In the genomic region with DNA sequence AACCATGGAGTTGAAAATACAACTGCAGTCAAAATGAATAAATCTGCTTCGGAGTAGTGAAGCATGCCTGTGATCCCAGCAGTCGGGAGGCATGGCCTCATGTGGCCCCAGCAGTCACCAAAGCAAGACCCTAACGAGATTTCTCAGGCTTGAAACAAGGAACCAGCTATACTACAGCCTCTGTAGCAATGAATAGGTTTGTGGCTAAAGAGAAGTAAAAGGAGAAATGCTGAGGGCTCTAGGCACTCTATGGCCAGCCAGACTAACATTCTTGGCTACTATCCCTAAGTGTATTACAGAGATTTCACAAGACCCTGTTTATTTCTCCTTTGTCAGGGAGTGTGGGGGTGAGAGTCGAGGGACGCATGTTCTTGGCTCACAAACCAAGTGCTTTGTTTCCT, we compare ENCODE assay signal across 11 mouse cellular contexts.
DNase-seq lines count a peak whose midpoint lies in the region; ATAC-seq and TF ChIP-seq lines count a peak whose summit lies in the region.
"Had no signal": no experiment of that assay in that cellular context is flagged by ENCODE, and none has a peak within 500 bp of the region (broad histone marks: within the 10 kb centered on the region; RNA-seq: fewer than 3 reads in every experiment).

No protein-coding gene starts in this region.

- H3K27me3 ChIP-seq in midbrain, embryonic 11.5 days (ENCODE audit: control insufficient read depth, insufficient read depth, low read length), result no peaks in the 10 kb centered on the region
- peaks cover 45% of the 10 kb centered on the region for H3K27me3 ChIP-seq in midbrain, embryonic 10.5 days (ENCODE audit: low read depth, poor library complexity, severe bottlenecking)
- H3K27me3 ChIP-seq in limb, embryonic 14.5 days (ENCODE audit: control insufficient read depth, insufficient read depth, low read length), result no peaks in the 10 kb centered on the region
- no peaks in the 10 kb centered on the region for H3K27me3 ChIP-seq in stomach, embryonic 16.5 days (ENCODE audit: control insufficient read depth, insufficient read depth, low read length)

- ATAC-seq in midbrain, embryonic 11.5 days (ENCODE audit: low FRiP score), result no peak
- no peak for ATAC-seq in limb, embryonic 14.5 days (ENCODE audit: low FRiP score, low read depth)
- ATAC-seq in stomach, embryonic 16.5 days (ENCODE audit: insufficient read depth, low FRiP score), result peak; percentile 29; the same call in 1 of the 2 replicates
- no peak for ATAC-seq in megakaryocyte, adult 5-6 weeks (ENCODE audit: poor library complexity, severe bottlenecking)
- ATAC-seq: activated CD4-positive, CD25-positive, alpha-beta regulatory T cell, adult 4 months; forebrain, embryonic 16.5 days had no signal

- H3K9ac ChIP-seq in midbrain, embryonic 11.5 days (ENCODE audit: low read length), result no peak overlapping the region
- no peak overlapping the region for H3K9ac ChIP-seq in limb, embryonic 14.5 days (ENCODE audit: low read depth, low read length, severe bottlenecking)
- H3K9ac ChIP-seq in stomach, embryonic 16.5 days (ENCODE audit: low read length), result no peak overlapping the region

- peaks cover 6% of the 10 kb centered on the region for H3K4me1 ChIP-seq in midbrain, embryonic 11.5 days (ENCODE audit: control insufficient read depth, insufficient read depth, low read length)
- H3K4me1 ChIP-seq in midbrain, embryonic 10.5 days, result peaks cover 31% of the 10 kb centered on the region
- H3K4me1 ChIP-seq in limb, embryonic 14.5 days (ENCODE audit: control insufficient read depth, insufficient read depth, low read length), result peaks cover 9% of the 10 kb centered on the region; the same call in 1 of the 2 replicates
- H3K4me1 ChIP-seq in stomach, embryonic 16.5 days (ENCODE audit: control insufficient read depth, insufficient read depth, low read length), result no peaks in the 10 kb centered on the region

- no peak overlapping the region for H3K4me2 ChIP-seq in midbrain, embryonic 11.5 days
- H3K4me2 ChIP-seq in limb, embryonic 14.5 days (replicated peaks; ENCODE audit: low read depth, low read length, severe bottlenecking), result no peak overlapping the region
- no peak overlapping the region for H3K4me2 ChIP-seq in stomach, embryonic 16.5 days (ENCODE audit: low read depth, low read length)

- H3K9me3 ChIP-seq in midbrain, embryonic 11.5 days (ENCODE audit: control insufficient read depth, low read length), result no peaks in the 10 kb centered on the region
- H3K9me3 ChIP-seq in midbrain, embryonic 10.5 days (replicated peaks), result no peaks in the 10 kb centered on the region
- H3K9me3 ChIP-seq in limb, embryonic 14.5 days (ENCODE audit: control insufficient read depth, low read length), result no peaks in the 10 kb centered on the region
- H3K9me3 ChIP-seq in stomach, embryonic 16.5 days (replicated peaks; ENCODE audit: control insufficient read depth, low read length), result no peaks in the 10 kb centered on the region

- 48% methylated on average over 5 of the region's 5 CpGs for WGBS in midbrain, embryonic 11.5 days
- WGBS in midbrain, embryonic 10.5 days, result 57% methylated on average over 5 of the region's 5 CpGs
- WGBS in limb, embryonic 14.5 days, result 36% methylated on average over 5 of the region's 5 CpGs
- WGBS in stomach, embryonic 16.5 days, result 48% methylated on average over 5 of the region's 5 CpGs

- no peaks in the 10 kb centered on the region for H3K36me3 ChIP-seq in midbrain, embryonic 11.5 days (ENCODE audit: control insufficient read depth, insufficient read depth, low read length)
- no peaks in the 10 kb centered on the region for H3K36me3 ChIP-seq in midbrain, embryonic 10.5 days
- no peaks in the 10 kb centered on the region for H3K36me3 ChIP-seq in limb, embryonic 14.5 days (ENCODE audit: control insufficient read depth, insufficient read depth, low read length)
- H3K36me3 ChIP-seq in stomach, embryonic 16.5 days (ENCODE audit: control insufficient read depth, insufficient read depth, low read length), result no peaks in the 10 kb centered on the region

- no peak overlapping the region for H3K27ac ChIP-seq in midbrain, embryonic 11.5 days (ENCODE audit: low read depth, low read length)
- H3K27ac ChIP-seq in midbrain, embryonic 10.5 days (replicated peaks), result no peak overlapping the region
- H3K27ac ChIP-seq in limb, embryonic 14.5 days (replicated peaks; ENCODE audit: low read depth, low read length), result no peak overlapping the region
- H3K27ac ChIP-seq in stomach, embryonic 16.5 days (ENCODE audit: low read length), result no peak overlapping the region

- H3K4me3 ChIP-seq in midbrain, embryonic 11.5 days (ENCODE audit: low read depth, low read length), result no peak overlapping the region
- H3K4me3 ChIP-seq in midbrain, embryonic 10.5 days, result no peak overlapping the region
- H3K4me3 ChIP-seq in limb, embryonic 14.5 days (replicated peaks; ENCODE audit: low read length), result no peak overlapping the region
- H3K4me3 ChIP-seq in stomach, embryonic 16.5 days (replicated peaks; ENCODE audit: low read length), result no peak overlapping the region

- peak; percentile 83 for DNase-seq in midbrain, embryonic 11.5 days (ENCODE audit: low spot score, missing footprints)
- no peak for DNase-seq in midbrain, embryonic 10.5 days (ENCODE audit: low spot score)
- peak; percentile 4 for DNase-seq in fat pad, adult 2 months (ENCODE audit: extremely low read depth, low read depth, low spot score)
- peak; percentile 22 for DNase-seq in limb, embryonic 14.5 days (ENCODE audit: low spot score)
- no peak for DNase-seq in thymus, postnatal 0 days (ENCODE audit: low spot score)
- DNase-seq in ovary, postnatal 10 days (ENCODE audit: low spot score), result no peak
- DNase-seq: heart, postnatal 36 days had no signal

- TF ChIP-seq POLR2A in limb, embryonic 14.5 days (IDR thresholded peaks at IDR 0.05; ENCODE audit: borderline replicate concordance, extremely low read depth, insufficient read depth, insufficient read length), result no peak

Comparison
In these comparisons a context has a peak if more than half of its experiments do, and no peak if none do; other contexts are left out.
1. DNase-seq: peak in midbrain, embryonic 11.5 days (single experiment), fat pad, adult 2 months (single experiment) and limb, embryonic 14.5 days (single experiment); none in midbrain, embryonic 10.5 days (single experiment), thymus, postnatal 0 days (single experiment) and ovary, postnatal 10 days (single experiment).